Mouse (Mus musculus): Measurements from ENCODE around the gene Pask. TPM values are rescaled to one million over a fixed set of nuclear protein-coding genes. Genes with fewer than 3 reads are reported as not detected.
"Not testable (repeated sequence)": the region's sequence is repeated elsewhere in the genome, so short reads cannot be mapped to it uniquely, and the experiment has no call there.

Pask gene
- polyA plus RNA-seq, 1 experiment from 2014 or later, result 10.2 TPM

DNA sequence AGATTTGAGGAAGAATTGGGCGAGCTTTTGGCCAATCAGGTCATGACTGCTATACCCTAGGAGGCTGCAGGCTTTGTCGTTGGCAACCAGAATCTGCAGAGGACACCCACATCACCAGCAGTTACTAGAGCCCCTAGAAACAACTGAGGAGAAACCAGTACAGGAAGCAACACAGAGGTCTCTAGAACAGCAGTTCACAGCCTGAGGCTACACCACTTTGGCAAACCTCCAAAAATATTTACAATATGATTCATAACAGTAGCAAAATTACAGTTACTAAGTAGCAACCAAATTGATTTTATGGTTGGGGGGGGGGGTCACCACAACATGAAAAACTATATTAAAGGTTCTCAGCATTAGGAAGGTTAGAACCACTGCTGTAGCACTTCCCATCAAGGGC, 8.7 kb downstream of the Pask start:
- Histone ChIP-seq H3K9me3 (no peaks in the 10 kb centered on the region), H3K27me3 (no peaks in the 10 kb centered on the region), H3K4me2 (replicated peaks) (no peak overlapping the region), H3K4me3 (no peak overlapping the region), H3K27ac (replicated peaks) (no peak overlapping the region), H3K4me1 (no peaks in the 10 kb centered on the region), H3K9ac (replicated peaks) (no peak overlapping the region), H3K36me3 (0 out of 2 replicates have a peak, but pooled peaks cover 3% of the 10 kb centered on the region)
- ATAC-seq (replicated peaks), result no peak
- 85% methylated on average over 2 of the region's 2 CpGs for WGBS

DNA sequence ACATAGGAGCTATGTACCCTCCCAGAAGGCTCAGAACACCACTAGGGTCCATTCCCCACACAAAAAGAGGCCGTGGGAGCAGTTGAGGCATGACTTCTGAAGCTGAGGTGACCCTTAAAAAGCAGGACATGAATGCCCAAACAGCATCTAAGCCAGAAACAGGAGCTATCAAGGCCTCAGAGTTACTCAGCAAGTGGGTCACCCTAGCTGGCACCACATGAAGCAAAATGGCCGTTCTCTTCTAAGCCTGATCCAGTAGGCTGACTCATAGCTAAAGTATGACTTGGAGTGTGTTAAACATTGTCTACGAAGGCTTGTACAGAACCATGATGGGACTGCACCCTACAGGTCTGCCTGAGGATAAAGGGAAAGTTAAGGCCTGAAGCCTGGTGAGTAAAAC, 16.8 kb downstream of the Pask start:
- no peak for ATAC-seq (replicated peaks)
- peaks cover 22% of the 10 kb centered on the region for H3K36me3 ChIP-seq

GRCm38 (mm10) chr1:93323973-93324372, 19.3 kb downstream of the Pask start:
- 92% methylated on average over 6 of the region's 6 CpGs for WGBS
- no peaks in the 10 kb centered on the region for H3K4me1 ChIP-seq
- no peaks in the 10 kb centered on the region for H3K27me3 ChIP-seq
- no peak overlapping the region for H3K9ac ChIP-seq (replicated peaks)
- ATAC-seq (replicated peaks), result no peak
- H3K9me3 ChIP-seq, result no peaks in the 10 kb centered on the region
- peaks cover 40% of the 10 kb centered on the region for H3K36me3 ChIP-seq
- no peak overlapping the region for H3K4me2 ChIP-seq (replicated peaks)
- no peak overlapping the region for H3K4me3 ChIP-seq
- no peak overlapping the region for H3K27ac ChIP-seq (replicated peaks)

More for the DNA sequence above, 16.8 kb downstream of the Pask start:
- 89% methylated on average over 3 of the region's 3 CpGs for WGBS
- Histone ChIP-seq H3K4me3 (no peak overlapping the region), H3K9ac (replicated peaks) (no peak overlapping the region), H3K4me1 (no peaks in the 10 kb centered on the region), H3K27ac (replicated peaks) (no peak overlapping the region), H3K27me3 (no peaks in the 10 kb centered on the region), H3K4me2 (replicated peaks) (no peak overlapping the region), H3K9me3 (no peaks in the 10 kb centered on the region)

DNA sequence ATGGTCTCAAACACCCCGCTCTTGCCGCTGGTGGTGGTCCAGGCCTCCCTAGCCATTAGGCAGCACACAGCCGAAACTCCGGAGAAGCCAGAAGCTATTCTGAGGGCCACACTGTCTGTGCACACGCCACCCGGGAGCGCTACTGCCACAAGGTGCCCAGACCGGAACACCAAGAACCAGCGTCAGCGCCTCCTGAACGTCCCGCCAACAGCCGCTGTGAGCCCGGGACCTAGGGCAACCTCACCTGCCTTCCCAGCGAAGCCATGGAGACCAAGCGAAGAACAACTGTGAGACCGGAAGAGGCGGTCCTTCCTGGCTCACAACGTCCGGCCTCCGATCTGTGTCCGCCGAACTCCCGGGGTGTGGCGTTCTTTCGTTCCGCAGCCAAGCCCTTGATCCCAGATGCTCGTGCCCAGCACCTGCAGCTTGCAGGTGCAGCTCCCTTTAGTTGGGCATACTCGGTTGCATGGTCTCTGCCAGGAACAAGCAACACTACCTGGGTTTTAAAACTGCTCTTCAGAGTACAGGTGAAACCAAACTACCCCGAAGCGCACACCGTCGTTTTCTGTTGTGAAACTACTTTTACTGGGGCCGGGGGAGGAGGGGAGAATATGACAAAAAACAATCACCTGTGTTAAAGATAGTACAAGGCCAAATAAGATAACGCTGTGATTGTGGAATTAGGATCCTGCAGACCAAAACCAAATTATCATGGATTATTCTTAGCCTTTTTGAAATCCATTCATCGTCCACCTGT, 37.5 kb downstream of the Pask start, which contains the start of gene Mterf4:
Gene Mterf4, minus strand, starts transcription at position 335 of the 757 bp plus-strand sequence.
- 7% methylated on average over 36 of the region's 36 CpGs for WGBS
- Histone ChIP-seq H3K4me3 (peak within 1 kb of the TSS; percentile 56), H3K4me1 (peaks cover 24% of the 10 kb centered on the region), H3K36me3 (peaks cover 37% of the 10 kb centered on the region), H3K9me3 (no peaks in the 10 kb centered on the region), H3K4me2 (replicated peaks) (peak within 1 kb of the TSS; percentile 74), H3K9ac (replicated peaks) (peak within 1 kb of the TSS; percentile 72), H3K27ac (replicated peaks) (no peak within 1 kb of the TSS; the same call in 1 of the 2 replicates), H3K27me3 (no peaks in the 10 kb centered on the region)
- peak; percentile 94 for ATAC-seq (replicated peaks)

- H3K9me3 ChIP-seq, result no peaks in the 10 kb centered on the region
- no peak overlapping the region for H3K9ac ChIP-seq (replicated peaks)
- H3K36me3 ChIP-seq, result peaks cover 64% of the 10 kb centered on the region
- no peak for ATAC-seq (replicated peaks)
- H3K27me3 ChIP-seq, result no peaks in the 10 kb centered on the region
- H3K4me1 ChIP-seq, result peaks cover 17% of the 10 kb centered on the region
- no peak overlapping the region for H3K4me3 ChIP-seq
- 81% methylated on average over 3 of the region's 3 CpGs for WGBS
- H3K27ac ChIP-seq (replicated peaks), result no peak overlapping the region
- H3K4me2 ChIP-seq (replicated peaks), result no peak overlapping the region
These were observed 42.7 kb downstream of the Pask start for GRCm38 (mm10) chr1:93300578-93300977.

- Histone ChIP-seq H3K27me3 (no peaks in the 10 kb centered on the region), H3K4me1 (peaks cover 11% of the 10 kb centered on the region)
- WGBS, result 92% methylated on average over 4 of the region's 4 CpGs
These were observed 43.5 kb downstream of the Pask start for GRCm38 (mm10) chr1:93299791-93300190.

GRCm38 (mm10) chr1:93294491-93294890, 48.8 kb downstream of the Pask start:
- not testable (repeated sequence) for H3K9ac ChIP-seq (replicated peaks); H3K4me3 ChIP-seq; H3K4me2 ChIP-seq (replicated peaks); H3K4me1 ChIP-seq; H3K27ac ChIP-seq (replicated peaks); H3K9me3 ChIP-seq; H3K27me3 ChIP-seq
- 0 out of 2 replicates have a peak, but pooled peaks have one; percentile 13 for ATAC-seq (replicated peaks)
- H3K36me3 ChIP-seq, result peaks cover 26% of the 10 kb centered on the region
- WGBS, result 80% methylated on average over 3 of the region's 3 CpGs

More at GRCm38 (mm10) chr1:93299791-93300190, 43.5 kb downstream of the Pask start:
- no peak for ATAC-seq (replicated peaks)
- Histone ChIP-seq H3K9me3 (no peaks in the 10 kb centered on the region), H3K9ac (replicated peaks) (no peak overlapping the region), H3K36me3 (peaks cover 64% of the 10 kb centered on the region), H3K4me2 (replicated peaks) (no peak overlapping the region), H3K4me3 (no peak overlapping the region), H3K27ac (replicated peaks) (no peak overlapping the region)

GRCm38 (mm10) chr1:93292006-93292405, 51.3 kb downstream of the Pask start:
- Histone ChIP-seq H3K27ac (replicated peaks) (no peak overlapping the region), H3K4me1 (no peaks in the 10 kb centered on the region), H3K9ac (replicated peaks) (no peak overlapping the region), H3K4me3 (no peak overlapping the region), H3K4me2 (replicated peaks) (no peak overlapping the region), H3K27me3 (no peaks in the 10 kb centered on the region), H3K9me3 (no peaks in the 10 kb centered on the region), H3K36me3 (peaks cover 12% of the 10 kb centered on the region)
- ATAC-seq (replicated peaks), result no peak
- WGBS, result 79% methylated on average over 8 of the region's 8 CpGs

DNA sequence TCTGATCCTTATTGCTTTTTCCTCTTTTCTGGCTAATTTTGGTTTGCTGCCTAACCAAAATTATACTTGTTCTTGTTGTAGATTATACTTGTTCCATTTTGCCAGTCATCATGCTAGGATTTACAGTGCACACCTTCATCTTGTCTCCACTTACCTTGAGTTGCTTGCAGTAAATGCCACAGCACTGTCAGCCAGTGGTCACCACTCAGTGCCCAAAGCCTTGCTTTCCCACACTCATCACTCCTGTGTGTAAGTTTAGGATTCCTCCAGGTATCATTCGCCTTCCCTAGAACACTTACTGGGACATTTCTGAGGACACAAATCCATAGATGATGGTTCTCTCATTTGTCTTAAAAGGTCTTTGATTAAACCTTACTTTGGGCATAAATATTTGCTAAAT, 51.7 kb downstream of the Pask start:
- no peak for ATAC-seq (replicated peaks)
- Histone ChIP-seq H3K4me3 (no peak overlapping the region), H3K36me3 (peaks cover 7% of the 10 kb centered on the region), H3K9ac (replicated peaks) (no peak overlapping the region), H3K27me3 (no peaks in the 10 kb centered on the region), H3K9me3 (no peaks in the 10 kb centered on the region), H3K4me2 (replicated peaks) (no peak overlapping the region), H3K4me1 (no peaks in the 10 kb centered on the region), H3K27ac (replicated peaks) (no peak overlapping the region)
- WGBS, result 91% methylated on average over 1 of the region's 1 CpGs

GRCm38 (mm10) chr1:93290956-93291355, 52.3 kb downstream of the Pask start:
- ATAC-seq (replicated peaks), result no peak
- H3K4me2 ChIP-seq (replicated peaks), result no peak overlapping the region
- H3K4me3 ChIP-seq, result no peak overlapping the region
- H3K27me3 ChIP-seq, result no peaks in the 10 kb centered on the region
- H3K27ac ChIP-seq (replicated peaks), result no peak overlapping the region
- H3K4me1 ChIP-seq, result no peaks in the 10 kb centered on the region
- H3K36me3 ChIP-seq, result 0 out of 2 replicates have a peak, but pooled peaks cover 1% of the 10 kb centered on the region
- WGBS, result 83% methylated on average over 4 of the region's 4 CpGs
- H3K9ac ChIP-seq (replicated peaks), result no peak overlapping the region
- no peaks in the 10 kb centered on the region for H3K9me3 ChIP-seq

- H3K36me3 ChIP-seq, result no peaks in the 10 kb centered on the region
- H3K27ac ChIP-seq (replicated peaks), result no peak overlapping the region
- no peaks in the 10 kb centered on the region for H3K4me1 ChIP-seq
- no peaks in the 10 kb centered on the region for H3K27me3 ChIP-seq
- 72% methylated on average over 3 of the region's 3 CpGs for WGBS
- no peak for ATAC-seq (replicated peaks)
- no peak overlapping the region for H3K4me2 ChIP-seq (replicated peaks)
- H3K9me3 ChIP-seq, result no peaks in the 10 kb centered on the region
- H3K4me3 ChIP-seq, result no peak overlapping the region
- H3K9ac ChIP-seq (replicated peaks), result no peak overlapping the region
These were observed 53.5 kb downstream of the Pask start for GRCm38 (mm10) chr1:93289678-93290214.

DNA sequence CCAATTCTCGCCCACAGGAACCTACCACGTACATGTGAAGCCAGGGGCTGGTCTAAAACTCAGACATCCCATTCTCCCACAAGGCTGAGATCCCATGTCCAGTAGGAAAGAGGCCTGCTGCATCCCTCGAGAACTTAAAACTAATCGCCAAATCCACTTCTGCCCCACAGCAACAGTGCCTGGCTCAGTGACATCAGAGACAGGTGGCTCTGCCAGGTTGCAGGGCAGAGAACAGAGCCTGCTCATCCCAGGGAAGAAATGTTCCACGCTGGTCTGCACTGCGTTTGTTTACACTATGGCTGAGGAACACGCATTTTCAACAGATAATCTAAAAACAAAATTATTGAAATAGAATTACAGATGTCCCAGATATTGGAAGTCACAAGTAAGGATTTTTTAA, 66.2 kb downstream of the Pask start:
- Histone ChIP-seq H3K27ac (replicated peaks) (no peak overlapping the region), H3K27me3 (no peaks in the 10 kb centered on the region), H3K4me2 (replicated peaks) (no peak overlapping the region), H3K9me3 (no peaks in the 10 kb centered on the region), H3K9ac (replicated peaks) (no peak overlapping the region), H3K4me3 (no peak overlapping the region), H3K36me3 (no peaks in the 10 kb centered on the region), H3K4me1 (peaks cover 4% of the 10 kb centered on the region; the same call in 1 of the 2 replicates)
- 79% methylated on average over 7 of the region's 7 CpGs for WGBS
- ATAC-seq (replicated peaks), result no peak

Data from forebrain, embryonic 15.5 days (tissue).